Mouse (Mus musculus): ENCODE data around the gene Ybx3. TPM values are rescaled to one million over a fixed set of nuclear protein-coding genes. Genes with fewer than 3 reads are reported as not detected.

Gene Ybx3
- polyA plus RNA-seq, 1 experiment from 2014 or later, result 24.2 TPM

DNA sequence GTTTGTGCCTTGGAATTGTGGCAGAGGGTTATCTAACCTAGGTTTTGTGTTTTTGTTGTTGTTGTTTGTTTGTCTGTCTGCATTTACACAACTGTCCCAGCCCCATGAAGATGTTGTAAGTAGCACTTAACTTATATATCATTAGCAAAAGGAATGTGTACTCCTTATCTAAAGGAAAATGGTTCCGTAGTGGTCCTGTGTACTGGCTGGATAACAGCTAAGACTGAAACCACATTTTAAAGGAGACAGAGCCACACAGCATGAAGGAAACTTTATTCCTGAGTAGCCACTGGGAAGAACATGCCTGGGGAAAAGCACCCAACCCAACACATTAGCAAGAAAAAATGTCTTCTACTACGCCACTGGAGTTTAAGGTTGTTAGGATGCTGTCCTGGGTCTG is 28.7 kb downstream of the Ybx3 start:
- Histone ChIP-seq H3K4me1 (no peaks in the 10 kb centered on the region), H3K9ac (replicated peaks) (no peak overlapping the region), H3K27ac (replicated peaks) (no peak overlapping the region), H3K36me3 (peaks cover 8% of the 10 kb centered on the region), H3K4me3 (no peak overlapping the region), H3K4me2 (replicated peaks) (no peak overlapping the region), H3K27me3 (no peaks in the 10 kb centered on the region), H3K9me3 (no peaks in the 10 kb centered on the region)
- WGBS, result 86% methylated on average over 2 of the region's 2 CpGs
- ATAC-seq (ENCODE audit: low FRiP score, low read depth), result no peak

DNA sequence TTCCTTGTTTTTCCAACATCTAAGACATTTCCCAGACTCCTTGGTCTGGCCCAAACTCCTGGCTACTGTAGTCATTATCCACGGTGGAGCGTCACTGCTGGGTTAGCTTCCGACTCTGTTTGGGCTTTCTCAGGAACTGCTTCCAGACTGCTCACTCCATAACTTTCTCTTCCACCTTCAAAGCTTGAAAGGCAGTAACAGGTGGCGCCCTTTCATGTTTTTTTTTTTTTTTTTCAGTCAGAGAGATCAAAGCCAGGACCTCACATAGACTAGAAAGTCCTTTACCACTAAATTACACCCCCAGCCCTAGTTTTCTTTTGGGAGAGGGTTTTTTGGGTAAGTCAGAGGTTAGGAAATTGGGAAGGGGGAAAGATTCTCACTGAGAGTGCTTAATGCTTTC is 33.4 kb downstream of the Ybx3 start:
- no peak overlapping the region for H3K4me3 ChIP-seq
- no peak overlapping the region for H3K27ac ChIP-seq (replicated peaks)
- H3K4me1 ChIP-seq, result peaks cover 4% of the 10 kb centered on the region; the same call in 1 of the 2 replicates
- no peaks in the 10 kb centered on the region for H3K27me3 ChIP-seq
- H3K9ac ChIP-seq (replicated peaks), result no peak overlapping the region
- no peak overlapping the region for H3K4me2 ChIP-seq (replicated peaks)
- no peaks in the 10 kb centered on the region for H3K36me3 ChIP-seq
- 67% methylated on average over 4 of the region's 4 CpGs for WGBS
- no peaks in the 10 kb centered on the region for H3K9me3 ChIP-seq
- no peak for ATAC-seq (ENCODE audit: low FRiP score, low read depth)

GRCm38 (mm10) chr6:131353352-131353919 is 34.8 kb downstream of the Ybx3 start, which contains the start of gene Styk1:
Styk1 (minus strand) TSS chr6:131353597.
- 3% methylated on average over 16 of the region's 16 CpGs for WGBS
- Histone ChIP-seq H3K4me1 (peaks cover 4% of the 10 kb centered on the region; the same call in 1 of the 2 replicates), H3K9me3 (no peaks in the 10 kb centered on the region), H3K4me2 (replicated peaks) (peak within 1 kb of the TSS; percentile 58), H3K27ac (replicated peaks) (no peak within 1 kb of the TSS), H3K36me3 (no peaks in the 10 kb centered on the region), H3K9ac (replicated peaks) (peak within 1 kb of the TSS; percentile 17; the same call in 1 of the 2 replicates), H3K27me3 (no peaks in the 10 kb centered on the region), H3K4me3 (peak within 1 kb of the TSS; percentile 30)
- ATAC-seq (ENCODE audit: low FRiP score, low read depth), result peak; percentile 82

- Histone ChIP-seq H3K9me3 (no peaks in the 10 kb centered on the region), H3K4me1 (no peaks in the 10 kb centered on the region), H3K36me3 (no peaks in the 10 kb centered on the region), H3K27me3 (no peaks in the 10 kb centered on the region), H3K4me3 (no peak overlapping the region), H3K4me2 (replicated peaks) (no peak overlapping the region), H3K9ac (replicated peaks) (no peak overlapping the region), H3K27ac (replicated peaks) (no peak overlapping the region)
- no peak for ATAC-seq (ENCODE audit: low FRiP score, low read depth)
- 83% methylated on average over 2 of the region's 2 CpGs for WGBS
Observed at GRCm38 (mm10) chr6:131347026-131347425, 41.2 kb downstream of the Ybx3 start.

DNA sequence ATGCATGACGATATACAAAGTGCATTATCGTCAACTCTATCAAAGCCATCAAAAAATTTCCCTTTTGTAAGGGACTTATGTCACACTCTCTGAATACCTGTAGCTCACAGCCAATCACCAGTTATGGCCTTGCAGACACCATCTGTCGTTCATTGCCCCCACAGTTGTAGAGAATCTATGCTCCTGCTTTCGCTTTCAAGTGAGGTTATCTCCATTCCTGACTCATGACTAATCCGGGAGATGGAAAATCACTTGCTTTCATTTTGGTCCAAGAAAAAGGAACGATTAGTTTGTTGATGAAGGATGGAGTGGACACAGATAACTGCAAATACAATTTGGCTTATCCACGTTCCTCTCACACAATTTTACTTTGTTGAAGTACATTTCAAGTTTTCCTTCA is 43.9 kb downstream of the Ybx3 start:
- Histone ChIP-seq H3K4me2 (replicated peaks) (no peak overlapping the region), H3K9ac (replicated peaks) (no peak overlapping the region), H3K4me3 (no peak overlapping the region), H3K4me1 (no peaks in the 10 kb centered on the region), H3K9me3 (no peaks in the 10 kb centered on the region), H3K27ac (replicated peaks) (no peak overlapping the region), H3K27me3 (no peaks in the 10 kb centered on the region), H3K36me3 (no peaks in the 10 kb centered on the region)
- no peak for ATAC-seq (ENCODE audit: low FRiP score, low read depth)
- 90% methylated on average over 7 of the region's 7 CpGs for WGBS

GRCm38 (mm10) chr6:131340082-131340481 is 48.2 kb downstream of the Ybx3 start:
- WGBS, result 81% methylated on average over 3 of the region's 3 CpGs
- Histone ChIP-seq H3K4me1 (no peaks in the 10 kb centered on the region), H3K9me3 (no peaks in the 10 kb centered on the region), H3K9ac (replicated peaks) (no peak overlapping the region), H3K4me3 (no peak overlapping the region), H3K27me3 (no peaks in the 10 kb centered on the region), H3K27ac (replicated peaks) (no peak overlapping the region), H3K4me2 (replicated peaks) (no peak overlapping the region), H3K36me3 (no peaks in the 10 kb centered on the region)
- ATAC-seq (ENCODE audit: low FRiP score, low read depth), result no peak

- no peak overlapping the region for H3K4me2 ChIP-seq (replicated peaks)
- no peak overlapping the region for H3K9ac ChIP-seq (replicated peaks)
- no peaks in the 10 kb centered on the region for H3K27me3 ChIP-seq
- no peak overlapping the region for H3K4me3 ChIP-seq
- no peaks in the 10 kb centered on the region for H3K36me3 ChIP-seq
- H3K4me1 ChIP-seq, result no peaks in the 10 kb centered on the region
- H3K27ac ChIP-seq (replicated peaks), result no peak overlapping the region
- 86% methylated on average over 3 of the region's 3 CpGs for WGBS
- H3K9me3 ChIP-seq, result no peaks in the 10 kb centered on the region
- ATAC-seq (ENCODE audit: low FRiP score, low read depth), result no peak
Observed at GRCm38 (mm10) chr6:131339309-131339708, 49.0 kb downstream of the Ybx3 start.

DNA sequence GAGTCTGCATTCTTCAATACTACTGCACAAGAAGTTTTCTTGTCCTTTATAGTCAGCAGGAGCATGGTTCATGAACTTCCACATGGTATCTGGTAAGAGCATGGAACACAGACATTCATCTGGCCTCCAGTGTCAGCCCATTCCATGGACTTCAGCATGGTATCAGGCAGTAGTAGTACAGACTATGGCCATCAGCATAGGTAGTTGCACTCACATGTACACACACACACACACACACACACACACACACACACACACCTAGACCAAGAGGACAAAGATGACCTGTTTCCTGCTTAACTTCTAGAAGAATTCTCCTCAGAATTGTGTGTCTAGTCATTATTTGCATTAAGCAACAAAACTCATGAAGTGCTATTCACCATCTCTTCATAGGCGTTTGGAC is 49.5 kb downstream of the Ybx3 start:
- Histone ChIP-seq H3K9ac (replicated peaks) (no peak overlapping the region), H3K27me3 (no peaks in the 10 kb centered on the region), H3K4me1 (no peaks in the 10 kb centered on the region), H3K9me3 (no peaks in the 10 kb centered on the region), H3K4me3 (no peak overlapping the region), H3K36me3 (no peaks in the 10 kb centered on the region), H3K4me2 (replicated peaks) (no peak overlapping the region), H3K27ac (replicated peaks) (no peak overlapping the region)
- ATAC-seq (ENCODE audit: low FRiP score, low read depth), result no peak
- 76% methylated on average over 1 of the region's 1 CpGs for WGBS

DNA sequence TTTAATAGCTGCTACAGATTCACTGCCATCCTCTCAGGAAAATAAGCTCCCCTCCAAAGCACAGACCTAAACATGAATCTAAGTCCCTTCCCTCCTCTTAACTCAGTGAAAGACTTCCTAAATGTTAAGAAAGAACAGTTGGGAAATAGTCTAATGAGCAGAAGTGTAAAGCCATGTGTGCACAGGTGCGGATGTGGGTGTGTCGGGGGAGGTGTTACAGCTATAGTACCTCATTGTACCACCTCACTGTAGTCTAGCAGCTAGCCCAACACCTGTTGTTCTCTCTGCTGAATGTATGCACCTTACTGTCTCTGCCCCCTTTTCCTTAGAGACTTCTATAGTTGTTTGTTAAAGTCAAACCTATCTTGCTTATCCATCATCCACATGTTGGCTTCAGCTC is 61.2 kb downstream of the Ybx3 start:
- Histone ChIP-seq H3K9ac (replicated peaks) (no peak overlapping the region), H3K4me3 (no peak overlapping the region), H3K36me3 (no peaks in the 10 kb centered on the region), H3K27me3 (no peaks in the 10 kb centered on the region), H3K9me3 (no peaks in the 10 kb centered on the region), H3K27ac (replicated peaks) (no peak overlapping the region), H3K4me1 (no peaks in the 10 kb centered on the region), H3K4me2 (replicated peaks) (no peak overlapping the region)
- whole genome bisulfite sequencing, result 94% methylated on average over 2 of the region's 2 CpGs
- ATAC-seq (ENCODE audit: low FRiP score, low read depth), result no peak

DNA sequence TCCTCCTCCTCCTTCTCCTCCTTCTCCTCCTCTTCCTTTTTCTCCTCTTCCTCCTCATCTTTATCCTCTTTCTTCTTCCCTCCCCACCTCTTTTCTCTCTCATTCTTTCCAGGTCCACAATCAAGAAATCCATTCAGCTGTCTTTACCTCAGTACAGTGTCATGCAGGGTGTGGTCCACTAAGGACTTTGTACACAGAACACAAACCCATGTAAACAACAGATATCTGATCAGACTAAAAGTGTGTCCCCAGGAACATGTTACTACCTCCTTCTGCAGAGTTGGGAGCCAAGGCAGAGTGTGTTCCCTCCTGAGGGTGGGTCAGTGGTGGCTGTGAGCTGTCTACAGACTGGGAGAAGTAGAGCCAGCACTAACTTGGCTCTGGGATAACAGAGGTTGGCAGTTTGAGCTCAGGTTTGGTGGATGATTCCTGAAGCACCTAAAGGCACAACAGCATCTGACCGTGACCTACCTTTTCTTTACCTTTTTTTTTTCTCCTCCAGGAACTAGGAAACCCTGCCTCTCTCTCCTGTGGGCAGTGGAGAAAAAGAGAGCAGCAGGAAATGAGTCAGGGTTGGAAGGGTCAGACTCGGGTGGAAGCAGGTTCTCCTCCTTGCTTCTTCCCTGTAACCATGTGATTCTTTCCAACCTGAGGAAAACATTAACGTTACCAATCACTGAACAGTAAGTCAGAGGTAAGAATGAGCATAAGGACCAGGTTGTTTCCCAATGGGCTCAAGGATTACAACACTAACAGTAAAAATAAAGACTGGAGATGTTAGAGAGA is 66.2 kb downstream of the Ybx3 start:
- Histone ChIP-seq H3K4me2 (replicated peaks) (no peak overlapping the region), H3K9ac (replicated peaks) (no peak overlapping the region), H3K4me1 (no peaks in the 10 kb centered on the region), H3K4me3 (no peak overlapping the region), H3K36me3 (no peaks in the 10 kb centered on the region), H3K27me3 (no peaks in the 10 kb centered on the region), H3K27ac (replicated peaks) (no peak overlapping the region), H3K9me3 (no peaks in the 10 kb centered on the region)
- 80% methylated on average over 3 of the region's 3 CpGs for WGBS
- ATAC-seq (ENCODE audit: low FRiP score, low read depth), result no peak

- Histone ChIP-seq H3K4me2 (replicated peaks) (no peak overlapping the region), H3K27me3 (no peaks in the 10 kb centered on the region), H3K36me3 (no peaks in the 10 kb centered on the region), H3K9ac (replicated peaks) (no peak overlapping the region), H3K27ac (replicated peaks) (no peak overlapping the region), H3K4me3 (no peak overlapping the region), H3K9me3 (0 out of 2 replicates have a peak, but pooled peaks cover 3% of the 10 kb centered on the region), H3K4me1 (no peaks in the 10 kb centered on the region)
- ATAC-seq (ENCODE audit: low FRiP score, low read depth), result no peak
- WGBS, result 88% methylated on average over 7 of the region's 7 CpGs
Observed at GRCm38 (mm10) chr6:131316155-131317101, 71.8 kb downstream of the Ybx3 start.

Data from midbrain, embryonic 12.5 days (tissue).